Mouse (Mus musculus) layer of hippocampus, postnatal 14 days (tissue): Measurements from ENCODE around the gene Olfr45. TPM values are rescaled to one million over a fixed set of nuclear protein-coding genes. Genes with fewer than 3 reads are reported as not detected.
"Not testable (repeated sequence)": the region's sequence is repeated elsewhere in the genome, so short reads cannot be mapped to it uniquely, and the experiment has no call there.

Source experiments
- DNase-seq, 2 experiments: peaks; one replicate each; pipeline ENCODE4 v3.0.0; 2021 to 2022; ENCODE audit warnings: low spot score in 2 of 2, mixed read lengths in 1 of 2
- long read RNA-seq, 2 experiments: library from polyadenylated mRNA; stranded (forward); transcript quantifications; one replicate each; pipeline ENCODE4 v2.0.0; 2021
- total RNA-seq, 2 experiments: library from RNA; stranded (reverse); gene quantifications; 2 replicates each; pipeline ENCODE4 v1.2.3; 2021

The Olfr45 gene
- under 1 TPM; 0.05 to 0.17 TPM for total RNA-seq
- long read RNA-seq, experiment 1 = 0 reads
- long read RNA-seq, experiment 2 = 0 reads

DNA sequence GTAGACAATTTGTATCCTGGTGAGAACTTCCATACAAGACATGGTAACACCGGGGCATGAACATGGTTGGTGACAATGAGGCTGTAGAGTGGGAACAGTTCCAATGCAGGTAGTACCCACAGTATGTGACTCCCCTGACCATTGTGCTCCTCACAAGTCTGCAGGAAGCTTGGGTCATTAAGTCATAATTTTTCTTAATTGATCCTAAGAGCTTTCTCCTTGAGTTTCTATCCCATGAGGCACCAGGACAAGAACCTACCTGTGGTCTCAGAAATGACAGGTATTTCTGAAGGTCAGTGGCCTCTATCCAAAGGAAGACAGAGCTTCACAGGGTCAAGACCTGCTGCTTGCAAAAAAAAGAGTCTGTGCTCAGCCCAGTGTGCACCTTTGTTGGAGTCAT, at the start of gene Olfr45:
Gene Olfr45 (plus strand): TSS at position 301 of the 400 bp plus-strand sequence.
- no peak for DNase-seq

- DNase-seq = no peak
Observed at GRCm38 (mm10) chr7:140646152-140646551, 35.6 kb upstream of the Olfr45 start, which contains the start of gene Olfr53. Olfr53 (plus strand) TSS chr7:140646452.

GRCm38 (mm10) chr7:140659630-140660029, 22.1 kb upstream of the Olfr45 start, which contains the start of gene Olfr539:
Olfr539 (plus strand) TSS chr7:140659930.
- no peak for DNase-seq

DNA sequence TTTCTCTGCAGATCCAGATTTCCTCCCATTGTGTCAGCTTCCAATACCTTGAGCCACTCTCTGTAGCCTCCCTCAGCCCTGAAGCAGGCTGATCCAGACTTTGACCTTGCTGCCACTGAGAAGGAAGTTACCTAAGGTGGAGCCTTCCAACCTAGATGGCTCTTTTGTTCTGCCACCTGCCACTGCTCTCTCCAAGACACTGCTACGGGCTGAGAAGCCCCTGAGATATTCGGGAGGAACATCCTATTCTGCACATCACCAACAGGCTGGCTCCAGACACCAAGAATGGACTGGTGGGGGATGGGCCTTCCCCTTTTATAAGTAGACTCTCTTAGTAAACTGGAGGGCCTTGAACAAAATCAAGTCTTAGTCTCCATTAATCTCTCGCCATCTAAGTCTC, 11.1 kb upstream of the Olfr45 start:
- DNase-seq = not testable (repeated sequence)

- no peak for DNase-seq
Observed at GRCm38 (mm10) chr7:140675863-140676262, 5.9 kb upstream of the Olfr45 start.

GRCm38 (mm10) chr7:140679591-140679990, 2.2 kb upstream of the Olfr45 start:
- not testable (repeated sequence) for DNase-seq

- DNase-seq = no peak
Observed at GRCm38 (mm10) chr7:140696967-140697366, 15.2 kb downstream of the Olfr45 start, which contains the start of gene Olfr541. Olfr541 (plus strand) TSS chr7:140697267.

GRCm38 (mm10) chr7:140706348-140706747, 24.6 kb downstream of the Olfr45 start:
- peak in 1 of 2 experiments; percentile 44 for DNase-seq

GRCm38 (mm10) chr7:140707536-140708284, 26.0 kb downstream of the Olfr45 start:
- DNase-seq = no peak

DNA sequence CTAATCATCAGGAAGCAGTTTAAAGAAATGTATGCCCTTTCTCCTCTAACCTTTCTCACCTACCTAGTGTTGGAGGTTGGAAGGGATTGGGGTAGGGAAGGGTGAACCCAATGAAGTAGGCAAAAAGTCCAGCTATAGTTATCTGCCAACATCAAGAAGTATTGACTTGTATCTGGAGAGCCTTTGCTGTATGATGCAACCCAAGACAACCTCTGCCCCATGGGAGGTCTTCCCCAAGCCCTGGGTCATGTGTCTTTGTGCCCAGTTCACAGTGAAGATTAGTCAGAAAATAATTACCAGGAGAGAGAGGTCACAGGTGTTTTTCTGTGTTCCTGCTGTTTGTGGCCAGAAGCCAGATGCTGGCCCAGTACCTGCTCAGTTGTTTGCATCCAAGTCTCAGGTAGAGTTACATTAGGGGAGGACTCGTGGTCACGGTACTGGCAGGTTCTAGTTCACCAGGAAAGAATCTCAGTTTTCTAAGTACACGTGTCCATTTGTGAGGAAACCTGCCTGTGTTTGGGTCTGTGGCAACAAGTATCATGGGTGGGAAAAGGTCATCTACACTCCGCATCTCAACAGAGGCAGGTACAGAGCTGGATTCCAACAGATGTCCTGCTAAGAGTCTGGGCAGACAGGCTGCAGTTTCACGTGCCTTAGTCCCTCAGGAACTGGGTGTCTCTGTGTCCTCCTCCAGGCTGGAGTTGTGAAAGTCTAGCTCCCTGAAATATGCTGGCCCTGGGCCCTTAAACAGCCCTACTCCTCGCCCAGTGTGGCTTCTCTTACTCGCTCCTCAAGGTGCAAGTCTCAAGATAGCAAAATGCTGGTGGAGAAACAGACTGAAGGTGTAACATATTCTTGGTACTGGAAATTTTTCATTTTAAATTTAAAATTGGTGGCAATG, 35.7 kb downstream of the Olfr45 start:
- DNase-seq = no peak

DNA sequence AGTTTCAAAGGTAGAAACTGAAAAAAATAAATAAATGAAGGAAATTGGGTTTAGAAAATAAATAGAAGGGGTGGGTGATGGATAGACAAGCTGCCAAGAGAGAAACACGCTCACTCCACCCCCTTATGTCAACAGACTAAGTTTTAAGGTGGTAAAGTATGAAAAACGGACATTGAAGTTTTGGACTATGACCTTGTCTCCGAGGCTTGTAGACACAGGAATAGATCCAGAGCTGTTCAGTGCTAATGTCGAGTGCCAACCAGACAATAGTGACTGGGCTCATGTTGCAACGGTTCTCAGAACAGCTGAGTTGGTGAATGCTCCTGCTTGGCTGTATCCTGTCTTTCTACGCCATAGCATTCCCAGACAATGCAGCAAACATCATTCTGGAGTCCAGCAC, 39.3 kb downstream of the Olfr45 start:
- DNase-seq = no peak

- no peak for DNase-seq
Observed at GRCm38 (mm10) chr7:140725558-140725957, 43.8 kb downstream of the Olfr45 start.

DNA sequence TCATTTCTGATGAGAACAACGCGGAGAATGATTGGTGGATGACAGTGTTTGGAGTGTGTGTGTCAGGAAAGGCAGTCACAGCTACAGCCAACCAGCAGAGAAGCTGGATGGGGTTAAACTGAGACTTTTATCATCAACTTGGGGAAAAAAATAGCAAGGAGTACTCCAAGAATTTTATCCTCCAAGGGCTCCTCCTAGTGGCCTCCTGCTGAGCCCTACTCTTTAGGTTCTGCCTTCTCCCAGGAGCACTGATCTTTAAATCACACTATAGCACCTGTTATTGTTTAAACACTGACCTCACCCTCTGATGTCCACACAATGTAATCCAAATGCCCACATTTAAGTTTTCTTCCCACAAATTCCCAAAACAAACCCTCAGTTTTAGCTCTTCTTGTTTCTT, 51.4 kb downstream of the Olfr45 start:
- DNase-seq = no peak

Other genes starting within 250 kb of the Olfr45 start
- gene Olfr533, start 218.6 kb upstream of the Olfr45 start, total RNA-seq = not detected
- gene Olfr535, start 197.7 kb upstream of the Olfr45 start, total RNA-seq = under 1 TPM; 0.12 to 0.23 TPM
- gene Olfr536, start 174.6 kb upstream of the Olfr45 start, total RNA-seq = not detected
- not detected for gene Olfr538, start 114.1 kb upstream of the Olfr45 start, total RNA-seq
- under 1 TPM; 0.09 to 0.14 TPM for gene Olfr46, start 80.7 kb upstream of the Olfr45 start, total RNA-seq
- not detected for gene Olfr61, start 53.0 kb upstream of the Olfr45 start, total RNA-seq
- not detected for gene Olfr53, start 35.5 kb upstream of the Olfr45 start, total RNA-seq
- under 1 TPM; 0.14 to 0.74 TPM for gene Olfr539, start 22.0 kb upstream of the Olfr45 start, total RNA-seq
- not detected for gene Olfr541, start 15.3 kb downstream of the Olfr45 start, total RNA-seq
- not detected for gene Cyp2e1, start 81.8 kb downstream of the Olfr45 start, total RNA-seq
- not detected for gene Syce1, start 105.9 kb downstream of the Olfr45 start, total RNA-seq
- 10 to 100 TPM in 1 of 2 experiments, 1 to 10 TPM in 1; 8.0 to 11.2 TPM for gene Zfp941, start 140.2 kb downstream of the Olfr45 start, total RNA-seq
- 1 to 10 TPM in 1 of 2 experiments, not detected in 1; 1.0 TPM for gene Urah, start 153.1 kb downstream of the Olfr45 start, total RNA-seq
- gene Scgb1c1, start 163.6 kb downstream of the Olfr45 start, total RNA-seq = not detected
- not detected for gene Odf3, start 165.9 kb downstream of the Olfr45 start, total RNA-seq
- 1 to 10 TPM in 1 of 2 experiments, not detected in 1; 1.6 TPM for gene Gm45785, start 174.4 kb downstream of the Olfr45 start, total RNA-seq
- 10 to 100 TPM; 88.2 to 90.6 TPM for gene Ric8a, start 175.0 kb downstream of the Olfr45 start, total RNA-seq
- gene Bet1l, start 175.6 kb downstream of the Olfr45 start, total RNA-seq = 10 to 100 TPM; 28.4 to 29.5 TPM
- gene Psmd13, start 200.0 kb downstream of the Olfr45 start, total RNA-seq = 100 to 1,000 TPM; 131 to 135 TPM
- 10 to 100 TPM; 60.2 to 65.6 TPM for gene Sirt3, start 200.4 kb downstream of the Olfr45 start, total RNA-seq
- 1 to 10 TPM; 1.4 to 1.5 TPM for gene Cox8b, start 218.5 kb downstream of the Olfr45 start, total RNA-seq
- under 1 TPM; 0.35 to 0.55 TPM for gene Nlrp6, start 239.0 kb downstream of the Olfr45 start, total RNA-seq